Mouse (Mus musculus) macrophage (primary cell): ENCODE results near the gene Slc26a1. TPM values are rescaled to one million over a fixed set of nuclear protein-coding genes. Genes with fewer than 3 reads are reported as not detected.
A peak's percentile ranks its signal among the peaks of the same experiment; 100 is the strongest.

Experiments
- H3K27ac ChIP-seq: fragments of 350-480 bp; formaldehyde crosslinking; 2 replicates; pipeline ENCODE4 v1.9.0; 2021
- H3K36me3 ChIP-seq: fragments of 350-480 bp; formaldehyde crosslinking; 2 replicates; pipeline ENCODE4 v1.9.0; 2021; ENCODE audit errors: inconsistent target
- H3K4me3 ChIP-seq: fragments of 350-480 bp; formaldehyde crosslinking; 2 replicates; pipeline ENCODE4 v1.9.0; 2021; ENCODE audit errors: inconsistent target
- H3K79me2 ChIP-seq: fragments of 350-480 bp; formaldehyde crosslinking; 2 replicates; pipeline ENCODE4 v1.9.0; 2021; ENCODE audit errors: inconsistent target
- WGBS: methylation state at CpG from one replicate; pipeline ENCODE4 v1.1.7; 2026; ENCODE audit warnings: inconsistent platforms; ENCODE audit not compliant: missing documents; 5-methylcytosine and 5-hydroxymethylcytosine counted together
- polyA plus RNA-seq: library from polyadenylated mRNA; stranded (reverse); fragments of 250-400 nt; gene quantifications from 3 replicates; pipeline ENCODE4 v1.2.4, GENCODE M21; 2018; ENCODE audit warnings: inconsistent platforms

Gene Slc26a1
- polyA plus RNA-seq, 1 experiment from 2014 or later = not detected

- H3K27ac ChIP-seq = no peak overlapping the region
- H3K4me3 ChIP-seq = no peak overlapping the region
- H3K36me3 ChIP-seq = no peaks in the 10 kb centered on the region
- 91% methylated on average over 3 of the region's 3 CpGs for WGBS
- H3K79me2 ChIP-seq = no peaks in the 10 kb centered on the region
These were observed 25.0 kb upstream of the Slc26a1 start for GRCm38 (mm10) chr5:108700346-108700745.

- Histone ChIP-seq H3K79me2 (no peaks in the 10 kb centered on the region), H3K36me3 (no peaks in the 10 kb centered on the region), H3K4me3 (no peak overlapping the region), H3K27ac (no peak overlapping the region)
- 91% methylated on average over 4 of the region's 4 CpGs for WGBS
These were observed 22.0 kb upstream of the Slc26a1 start for GRCm38 (mm10) chr5:108697341-108697753.

- H3K4me3 ChIP-seq = no peak overlapping the region
- no peaks in the 10 kb centered on the region for H3K36me3 ChIP-seq
- 72% methylated on average over 3 of the region's 3 CpGs for WGBS
- H3K27ac ChIP-seq = no peak overlapping the region
- no peaks in the 10 kb centered on the region for H3K79me2 ChIP-seq
These were observed 21.2 kb upstream of the Slc26a1 start for GRCm38 (mm10) chr5:108696542-108696941.

- H3K36me3 ChIP-seq = no peaks in the 10 kb centered on the region
- WGBS = 95% methylated on average over 9 of the region's 12 CpGs
- H3K27ac ChIP-seq = no peak overlapping the region
- no peaks in the 10 kb centered on the region for H3K79me2 ChIP-seq
- H3K4me3 ChIP-seq = no peak overlapping the region
These were observed 20.5 kb upstream of the Slc26a1 start for GRCm38 (mm10) chr5:108695861-108696260.

GRCm38 (mm10) chr5:108694352-108695261 lies 19.2 kb upstream of the Slc26a1 start:
- Histone ChIP-seq H3K4me3 (no peak overlapping the region), H3K36me3 (no peaks in the 10 kb centered on the region), H3K27ac (no peak overlapping the region), H3K79me2 (no peaks in the 10 kb centered on the region)
- WGBS = 3% methylated on average over 89 of the region's 99 CpGs

- no peak overlapping the region for H3K27ac ChIP-seq
- under 1% methylated on average over 28 of the region's 43 CpGs for WGBS
- H3K4me3 ChIP-seq = no peak overlapping the region
- no peaks in the 10 kb centered on the region for H3K79me2 ChIP-seq
- no peaks in the 10 kb centered on the region for H3K36me3 ChIP-seq
These were observed 18.5 kb upstream of the Slc26a1 start for GRCm38 (mm10) chr5:108693872-108694288.

GRCm38 (mm10) chr5:108692271-108692670 lies 16.9 kb upstream of the Slc26a1 start, which contains the start of gene Fgfrl1:
Gene Fgfrl1, plus strand, starts transcription at chr5:108692382.
- Histone ChIP-seq H3K79me2 (no peaks in the 10 kb centered on the region), H3K36me3 (no peaks in the 10 kb centered on the region), H3K4me3 (peak within 1 kb of the TSS; percentile 31), H3K27ac (no peak within 1 kb of the TSS)
- under 1% methylated on average over 15 of the region's 18 CpGs for WGBS

GRCm38 (mm10) chr5:108691152-108691551 lies 15.8 kb upstream of the Slc26a1 start:
- Histone ChIP-seq H3K36me3 (no peaks in the 10 kb centered on the region), H3K27ac (no peak overlapping the region), H3K4me3 (no peak overlapping the region), H3K79me2 (no peaks in the 10 kb centered on the region)
- 65% methylated on average over 4 of the region's 4 CpGs for WGBS

GRCm38 (mm10) chr5:108689091-108689490 lies 13.7 kb upstream of the Slc26a1 start:
- no peak overlapping the region for H3K27ac ChIP-seq
- H3K79me2 ChIP-seq = no peaks in the 10 kb centered on the region
- WGBS = 83% methylated on average over 5 of the region's 5 CpGs
- 0 out of 2 replicates have a peak, but pooled peaks cover under 1% of the 10 kb centered on the region for H3K36me3 ChIP-seq
- H3K4me3 ChIP-seq = no peak overlapping the region

- H3K27ac ChIP-seq = no peak overlapping the region
- H3K79me2 ChIP-seq = no peaks in the 10 kb centered on the region
- peaks cover 30% of the 10 kb centered on the region for H3K36me3 ChIP-seq
- WGBS = 94% methylated on average over 6 of the region's 6 CpGs
- no peak overlapping the region for H3K4me3 ChIP-seq
These were observed 5.5 kb upstream of the Slc26a1 start for GRCm38 (mm10) chr5:108680871-108681270.

- H3K4me3 ChIP-seq = no peak overlapping the region
- no peak overlapping the region for H3K27ac ChIP-seq
- H3K79me2 ChIP-seq = no peaks in the 10 kb centered on the region
- WGBS = 83% methylated on average over 2 of the region's 3 CpGs
- H3K36me3 ChIP-seq = peaks cover 30% of the 10 kb centered on the region
These were observed 4.5 kb upstream of the Slc26a1 start for GRCm38 (mm10) chr5:108679909-108680308.

GRCm38 (mm10) chr5:108678296-108678854 lies 3.0 kb upstream of the Slc26a1 start:
- Histone ChIP-seq H3K4me3 (no peak overlapping the region), H3K27ac (no peak overlapping the region), H3K36me3 (peaks cover 27% of the 10 kb centered on the region), H3K79me2 (no peaks in the 10 kb centered on the region; the same call in 1 of the 2 replicates)
- 85% methylated on average over 6 of the region's 6 CpGs for WGBS

GRCm38 (mm10) chr5:108677605-108678295 lies 2.4 kb upstream of the Slc26a1 start:
- Histone ChIP-seq H3K79me2 (no peaks in the 10 kb centered on the region; the same call in 1 of the 2 replicates), H3K27ac (no peak overlapping the region), H3K4me3 (no peak overlapping the region), H3K36me3 (peaks cover 27% of the 10 kb centered on the region)
- WGBS = 82% methylated on average over 25 of the region's 25 CpGs

GRCm38 (mm10) chr5:108676772-108677498 lies 1.6 kb upstream of the Slc26a1 start:
- H3K4me3 ChIP-seq = no peak overlapping the region
- no peaks in the 10 kb centered on the region; the same call in 1 of the 2 replicates for H3K79me2 ChIP-seq

More at GRCm38 (mm10) chr5:108676772-108677498, 1.6 kb upstream of the Slc26a1 start:
- Histone ChIP-seq H3K36me3 (peaks cover 34% of the 10 kb centered on the region), H3K27ac (no peak overlapping the region)
- 92% methylated on average over 5 of the region's 5 CpGs for WGBS
